29 mouse cellular contexts compared by ENCODE assay signal in genomic region chr3:123645008-123645407, GRCm38 (mm10). TPM values are rescaled to one million over a fixed set of nuclear protein-coding genes. Genes with fewer than 3 reads are reported as not detected.
DNase-seq lines count a peak whose midpoint lies in the region; ATAC-seq and TF ChIP-seq lines count a peak whose summit lies in the region.
"Had no signal": no experiment of that assay in that cellular context is flagged by ENCODE, and none has a peak within 500 bp of the region (broad histone marks: within the 10 kb centered on the region; RNA-seq: fewer than 3 reads in every experiment).

No protein-coding gene starts in this region.

- H3K4me2 ChIP-seq in hindbrain, embryonic 11.5 days (replicated peaks; ENCODE audit: low read depth, low read length), result no peak overlapping the region
- H3K4me2 ChIP-seq in midbrain, embryonic 15.5 days, result no peak overlapping the region
- no peak overlapping the region for H3K4me2 ChIP-seq in midbrain, embryonic 11.5 days
- H3K4me2 ChIP-seq in forebrain, embryonic 15.5 days (replicated peaks), result no peak overlapping the region
- H3K4me2 ChIP-seq in hindbrain, postnatal 0 days (ENCODE audit: low read depth, low read length), result no peak overlapping the region
- H3K4me2 ChIP-seq: heart, embryonic 13.5 days; kidney, embryonic 15.5 days; neural tube, embryonic 13.5 days; stomach, embryonic 15.5 days had no signal

- no peaks in the 10 kb centered on the region for H3K4me1 ChIP-seq in hindbrain, embryonic 11.5 days (replicated peaks; ENCODE audit: control insufficient read depth, insufficient read depth, low read length)
- H3K4me1 ChIP-seq in hindbrain, embryonic 10.5 days (replicated peaks), result peaks cover 3% of the 10 kb centered on the region; the same call in 1 of the 2 replicates
- peaks cover 7% of the 10 kb centered on the region; the same call in 1 of the 2 replicates for H3K4me1 ChIP-seq in midbrain, embryonic 15.5 days
- no peaks in the 10 kb centered on the region for H3K4me1 ChIP-seq in midbrain, embryonic 11.5 days (ENCODE audit: control insufficient read depth, insufficient read depth, low read length)
- H3K4me1 ChIP-seq in forebrain, embryonic 15.5 days, result peaks cover 14% of the 10 kb centered on the region
- no peaks in the 10 kb centered on the region for H3K4me1 ChIP-seq in hindbrain, postnatal 0 days (ENCODE audit: insufficient read depth, low read length)
- H3K4me1 ChIP-seq: heart, embryonic 13.5 days; kidney, embryonic 15.5 days; stomach, embryonic 15.5 days had no signal

- H3K27ac ChIP-seq in hindbrain, embryonic 11.5 days (ENCODE audit: low read depth, low read length), result no peak overlapping the region
- H3K27ac ChIP-seq in hindbrain, embryonic 10.5 days, result no peak overlapping the region
- no peak overlapping the region for H3K27ac ChIP-seq in midbrain, embryonic 15.5 days
- H3K27ac ChIP-seq in midbrain, embryonic 11.5 days (ENCODE audit: low read depth, low read length), result no peak overlapping the region
- peak overlapping the region; percentile 66 for H3K27ac ChIP-seq in forebrain, embryonic 15.5 days (replicated peaks)
- no peak overlapping the region for H3K27ac ChIP-seq in hindbrain, postnatal 0 days
- H3K27ac ChIP-seq: gastrocnemius, adult 2 months; heart, embryonic 13.5 days; kidney, embryonic 15.5 days; liver, embryonic 14.5 days; neural tube, embryonic 13.5 days; stomach, embryonic 15.5 days had no signal

- H3K4me3 ChIP-seq in hindbrain, embryonic 11.5 days (ENCODE audit: low read depth, low read length), result no peak overlapping the region
- H3K4me3 ChIP-seq in hindbrain, embryonic 10.5 days, result no peak overlapping the region
- H3K4me3 ChIP-seq in midbrain, embryonic 15.5 days, result no peak overlapping the region
- no peak overlapping the region for H3K4me3 ChIP-seq in midbrain, embryonic 11.5 days (ENCODE audit: low read depth, low read length)
- H3K4me3 ChIP-seq in forebrain, embryonic 15.5 days, result no peak overlapping the region
- H3K4me3 ChIP-seq in hindbrain, postnatal 0 days (ENCODE audit: low read length), result no peak overlapping the region
- H3K4me3 ChIP-seq: erythroblast, embryonic 14.5 days; gastrocnemius, adult 2 months; heart, embryonic 13.5 days; kidney, embryonic 15.5 days; myocyte; neural tube, embryonic 13.5 days; stomach, embryonic 15.5 days had no signal

- DNase-seq in hindbrain, embryonic 11.5 days (ENCODE audit: low spot score), result no peak
- DNase-seq in hindbrain, embryonic 10.5 days (ENCODE audit: low spot score), result no peak
- no peak for DNase-seq in midbrain, embryonic 11.5 days (ENCODE audit: low spot score, missing footprints)
- DNase-seq in hindbrain, postnatal 0 days (ENCODE audit: low spot score), result peak; percentile 10
- DNase-seq in urinary bladder, postnatal 4 days (ENCODE audit: low spot score in 2 of 2), result no peak
- no peak for DNase-seq in frontal cortex, postnatal 10 days (ENCODE audit: low spot score in 2 of 2)
- DNase-seq: adrenal gland, adult 8-10 months; cerebellum, adult 18-20 months; cerebellum, postnatal 10 days; gastrocnemius, adult 2 months; heart, postnatal 10 days; kidney, adult 18-20 months; kidney, postnatal 25 days; liver; lung, adult 2 months; lung, postnatal 10 days; retina, postnatal 1 day; right cerebral cortex, postnatal 14 days had no signal

- no peak for TF ChIP-seq CTCF in hindbrain, postnatal 0 days (IDR thresholded peaks at IDR 0.05; ENCODE audit: low read depth)

- ATAC-seq in hindbrain, embryonic 11.5 days (ENCODE audit: low FRiP score), result peak; percentile 70; the same call in 1 of the 2 replicates
- ATAC-seq in midbrain, embryonic 15.5 days (replicated peaks), result peak; percentile 59
- no peak for ATAC-seq in midbrain, embryonic 11.5 days (ENCODE audit: low FRiP score)
- ATAC-seq in forebrain, embryonic 15.5 days (replicated peaks), result peak; percentile 89
- ATAC-seq in hindbrain, postnatal 0 days, result no peak

- H3K36me3 ChIP-seq in hindbrain, embryonic 11.5 days (ENCODE audit: control insufficient read depth, insufficient read depth, low read length), result no peaks in the 10 kb centered on the region
- no peaks in the 10 kb centered on the region for H3K36me3 ChIP-seq in hindbrain, embryonic 10.5 days
- no peaks in the 10 kb centered on the region for H3K36me3 ChIP-seq in midbrain, embryonic 15.5 days (replicated peaks)
- H3K36me3 ChIP-seq in midbrain, embryonic 11.5 days (ENCODE audit: control insufficient read depth, insufficient read depth, low read length), result no peaks in the 10 kb centered on the region
- H3K36me3 ChIP-seq in forebrain, embryonic 15.5 days, result no peaks in the 10 kb centered on the region
- H3K36me3 ChIP-seq in hindbrain, postnatal 0 days (ENCODE audit: insufficient read depth, low read length), result no peaks in the 10 kb centered on the region
- H3K36me3 ChIP-seq: G1E; heart, embryonic 13.5 days; kidney, embryonic 15.5 days; neural tube, embryonic 13.5 days; stomach, embryonic 15.5 days had no signal

- no peak overlapping the region for H3K9ac ChIP-seq in hindbrain, embryonic 11.5 days (ENCODE audit: low read depth, low read length)
- H3K9ac ChIP-seq in midbrain, embryonic 15.5 days, result no peak overlapping the region
- no peak overlapping the region for H3K9ac ChIP-seq in midbrain, embryonic 11.5 days (ENCODE audit: low read length)
- no peak overlapping the region for H3K9ac ChIP-seq in forebrain, embryonic 15.5 days (replicated peaks)
- H3K9ac ChIP-seq in hindbrain, postnatal 0 days (replicated peaks; ENCODE audit: low read length), result no peak overlapping the region
- H3K9ac ChIP-seq: heart, embryonic 13.5 days; kidney, embryonic 15.5 days; liver, embryonic 14.5 days; neural tube, embryonic 13.5 days; stomach, embryonic 15.5 days had no signal

- WGBS in hindbrain, embryonic 11.5 days, result 51% methylated on average over 4 of the region's 4 CpGs
- WGBS in hindbrain, embryonic 10.5 days, result 59% methylated on average over 4 of the region's 4 CpGs
- 26% methylated on average over 4 of the region's 4 CpGs for WGBS in midbrain, embryonic 15.5 days
- WGBS in midbrain, embryonic 11.5 days, result 53% methylated on average over 4 of the region's 4 CpGs
- WGBS in forebrain, embryonic 15.5 days, result 14% methylated on average over 4 of the region's 4 CpGs
- 28% methylated on average over 4 of the region's 4 CpGs for WGBS in hindbrain, postnatal 0 days

- H3K9me3 ChIP-seq in hindbrain, embryonic 11.5 days (ENCODE audit: control insufficient read depth, low read length), result no peaks in the 10 kb centered on the region
- no peaks in the 10 kb centered on the region; the same call in 1 of the 2 replicates for H3K9me3 ChIP-seq in hindbrain, embryonic 10.5 days
- H3K9me3 ChIP-seq in midbrain, embryonic 15.5 days, result no peaks in the 10 kb centered on the region
- H3K9me3 ChIP-seq in midbrain, embryonic 11.5 days (ENCODE audit: control insufficient read depth, low read length), result no peaks in the 10 kb centered on the region
- no peaks in the 10 kb centered on the region for H3K9me3 ChIP-seq in forebrain, embryonic 15.5 days
- no peaks in the 10 kb centered on the region for H3K9me3 ChIP-seq in hindbrain, postnatal 0 days (ENCODE audit: low read length)
- H3K9me3 ChIP-seq: heart, embryonic 13.5 days; kidney, embryonic 15.5 days; neural tube, embryonic 13.5 days; stomach, embryonic 15.5 days had no signal

- no peaks in the 10 kb centered on the region for H3K27me3 ChIP-seq in hindbrain, embryonic 11.5 days (ENCODE audit: control insufficient read depth, insufficient read depth, low read length)
- no peaks in the 10 kb centered on the region for H3K27me3 ChIP-seq in hindbrain, embryonic 10.5 days (ENCODE audit: insufficient read depth, poor library complexity, severe bottlenecking)
- no peaks in the 10 kb centered on the region for H3K27me3 ChIP-seq in midbrain, embryonic 15.5 days (replicated peaks)
- H3K27me3 ChIP-seq in midbrain, embryonic 11.5 days (ENCODE audit: control insufficient read depth, insufficient read depth, low read length), result no peaks in the 10 kb centered on the region
- no peaks in the 10 kb centered on the region for H3K27me3 ChIP-seq in forebrain, embryonic 15.5 days
- H3K27me3 ChIP-seq in hindbrain, postnatal 0 days (ENCODE audit: insufficient read depth, low read length), result no peaks in the 10 kb centered on the region
- H3K27me3 ChIP-seq: heart, embryonic 13.5 days; kidney, embryonic 15.5 days; neural tube, embryonic 13.5 days; stomach, embryonic 15.5 days had no signal

RNA-seq across cellular contexts. Expression of gene Ndst3, which starts 45.6 kb away (rescaled TPM):
- polyA plus RNA-seq in hindbrain, embryonic 11.5 days (2014; fragmentation: Nextera tagmentation; extraction: Ambion mirVana), result 9.9 and 11.2 TPM in 2 replicates
- 5.3 and 7.6 TPM in 2 replicates for polyA plus RNA-seq in hindbrain, embryonic 10.5 days (2016; fragmentation: Nextera tagmentation; extraction: Ambion mirVana)
- polyA plus RNA-seq in midbrain, embryonic 15.5 days (2015; fragmentation: Nextera tagmentation; extraction: Ambion mirVana), result 17.3 and 19.6 TPM in 2 replicates
- 14.6 and 18.2 TPM in 2 replicates for polyA plus RNA-seq in midbrain, embryonic 11.5 days (2014; fragmentation: Nextera tagmentation; extraction: Ambion mirVana)
- 11.2 and 11.5 TPM in 2 replicates for polyA plus RNA-seq in forebrain, embryonic 15.5 days (2015; fragmentation: Nextera tagmentation; extraction: Ambion mirVana)
- total RNA-seq in hindbrain, postnatal 0 days (2014; rRNA removed), result 15.7 and 26.5 TPM in 2 replicates
- 11.6 and 13.4 TPM in 2 replicates for polyA plus RNA-seq in hindbrain, postnatal 0 days (2015; fragmentation: Nextera tagmentation; extraction: Ambion mirVana)
- total RNA-seq: gastrocnemius, adult 2 months; hematopoietic stem cell, adult 5-6 weeks had no signal
- polyA plus RNA-seq: erythroblast, embryonic 14.5 days; G1E had no signal

Comparison
In these comparisons a context has a peak if more than half of its experiments do, and no peak if none do; other contexts are left out.
1. ATAC-seq: peak in hindbrain, embryonic 11.5 days (single experiment), midbrain, embryonic 15.5 days (single experiment) and forebrain, embryonic 15.5 days (single experiment); none in midbrain, embryonic 11.5 days (single experiment) and hindbrain, postnatal 0 days (single experiment).